Mouse (Mus musculus): ENCODE results near the gene Mcoln2. TPM values are rescaled to one million over a fixed set of nuclear protein-coding genes. Genes with fewer than 3 reads are reported as not detected.

Gene Mcoln2
- polyA plus RNA-seq, 1 experiment, result 1.9 TPM

- H3K9me3 ChIP-seq, result no peaks in the 10 kb centered on the region
- TF ChIP-seq GATA1 (IDR thresholded peaks at IDR 0.05; ENCODE audit: borderline replicate concordance, low read length) (no peak), FLI1 (IDR thresholded peaks at IDR 0.05; ENCODE audit: low read length) (no peak)
- H3K36me3 ChIP-seq (replicated peaks; ENCODE audit: low read length), result no peaks in the 10 kb centered on the region
- H3K4me1 ChIP-seq, result no peaks in the 10 kb centered on the region
- no peak overlapping the region for H3K4me3 ChIP-seq (replicated peaks)
- H3K27me3 ChIP-seq (replicated peaks), result peaks cover 4% of the 10 kb centered on the region
These were observed 84.1 kb downstream of the Mcoln2 start for GRCm38 (mm10) chr3:146233741-146234140.

GRCm38 (mm10) chr3:146234530-146234929 is 84.9 kb downstream of the Mcoln2 start:
- Histone ChIP-seq H3K27me3 (replicated peaks) (peaks cover 4% of the 10 kb centered on the region), H3K4me3 (replicated peaks) (no peak overlapping the region), H3K36me3 (replicated peaks; ENCODE audit: low read length) (no peaks in the 10 kb centered on the region), H3K4me1 (no peaks in the 10 kb centered on the region), H3K9me3 (no peaks in the 10 kb centered on the region)
- TF ChIP-seq GATA1 (IDR thresholded peaks at IDR 0.05; ENCODE audit: borderline replicate concordance, low read length), result no peak
- TF ChIP-seq FLI1 (IDR thresholded peaks at IDR 0.05; ENCODE audit: low read length), result no peak

GRCm38 (mm10) chr3:146236280-146236679 is 86.6 kb downstream of the Mcoln2 start:
- H3K9me3 ChIP-seq, result peaks cover 6% of the 10 kb centered on the region; the same call in 1 of the 2 replicates
- H3K4me1 ChIP-seq, result no peaks in the 10 kb centered on the region
- H3K4me3 ChIP-seq (replicated peaks), result no peak overlapping the region
- peaks cover 4% of the 10 kb centered on the region for H3K27me3 ChIP-seq (replicated peaks)
- H3K36me3 ChIP-seq (replicated peaks; ENCODE audit: low read length), result no peaks in the 10 kb centered on the region
- no peak for TF ChIP-seq GATA1 (IDR thresholded peaks at IDR 0.05; ENCODE audit: borderline replicate concordance, low read length)
- no peak for TF ChIP-seq FLI1 (IDR thresholded peaks at IDR 0.05; ENCODE audit: low read length)

GRCm38 (mm10) chr3:146237676-146238075 is 88.0 kb downstream of the Mcoln2 start:
- no peak overlapping the region for H3K4me3 ChIP-seq (replicated peaks)
- no peak for TF ChIP-seq GATA1 (IDR thresholded peaks at IDR 0.05; ENCODE audit: borderline replicate concordance, low read length)
- TF ChIP-seq FLI1 (IDR thresholded peaks at IDR 0.05; ENCODE audit: low read length), result no peak
- peaks cover 8% of the 10 kb centered on the region; the same call in 1 of the 2 replicates for H3K9me3 ChIP-seq
- H3K4me1 ChIP-seq, result no peaks in the 10 kb centered on the region
- no peaks in the 10 kb centered on the region for H3K36me3 ChIP-seq (replicated peaks; ENCODE audit: low read length)
- peaks cover 4% of the 10 kb centered on the region for H3K27me3 ChIP-seq (replicated peaks)

- H3K4me3 ChIP-seq (replicated peaks), result no peak overlapping the region
These were observed 95.0 kb downstream of the Mcoln2 start for GRCm38 (mm10) chr3:146244630-146245029.

More at GRCm38 (mm10) chr3:146244630-146245029, 95.0 kb downstream of the Mcoln2 start:
- no peak for TF ChIP-seq FLI1 (IDR thresholded peaks at IDR 0.05; ENCODE audit: low read length)
- no peak for TF ChIP-seq GATA1 (IDR thresholded peaks at IDR 0.05; ENCODE audit: borderline replicate concordance, low read length)
- Histone ChIP-seq H3K4me1 (no peaks in the 10 kb centered on the region), H3K9me3 (peaks cover 8% of the 10 kb centered on the region; the same call in 1 of the 2 replicates), H3K27me3 (replicated peaks) (peaks cover 4% of the 10 kb centered on the region), H3K36me3 (replicated peaks; ENCODE audit: low read length) (no peaks in the 10 kb centered on the region)

Other genes starting within 250 kb of the Mcoln2 start
- 13.7 and 17.2 TPM in 2 replicates for gene Bcl10, start 227.0 kb upstream of the Mcoln2 start, polyA plus RNA-seq (2012; ENCODE audit: insufficient read depth, low replicate concordance)
- gene 2410004B18Rik, start 211.8 kb upstream of the Mcoln2 start, polyA plus RNA-seq (2012; ENCODE audit: insufficient read depth, low replicate concordance), result 30.4 and 32.2 TPM in 2 replicates
- 0.03 TPM in 1 of 2 replicates, not detected in the other for gene Syde2, start 162.0 kb upstream of the Mcoln2 start, polyA plus RNA-seq (2012; ENCODE audit: insufficient read depth, low replicate concordance)
- gene Wdr63, start 41.7 kb upstream of the Mcoln2 start, polyA plus RNA-seq (2012; ENCODE audit: insufficient read depth, low replicate concordance), result not detected in 2 replicates
- 0.39 TPM in 1 of 2 replicates, not detected in the other for gene Mcoln3, start 32.4 kb upstream of the Mcoln2 start, polyA plus RNA-seq (2012; ENCODE audit: insufficient read depth, low replicate concordance)
- not detected in 2 replicates for gene Lpar3, start 71.1 kb downstream of the Mcoln2 start, polyA plus RNA-seq (2012; ENCODE audit: insufficient read depth, low replicate concordance)